Mouse (Mus musculus) cerebral cortex, adult 2 months (tissue): Measurements from ENCODE around the gene Taok3.

Source experiments
- WGBS: fragments of 180-500 bp; shearing (Covaris S2); methylation state at CpG from one replicate; pipeline ENCODE4 v1.1.7; 2018; 5-methylcytosine and 5-hydroxymethylcytosine counted together

Taok3 gene

DNA sequence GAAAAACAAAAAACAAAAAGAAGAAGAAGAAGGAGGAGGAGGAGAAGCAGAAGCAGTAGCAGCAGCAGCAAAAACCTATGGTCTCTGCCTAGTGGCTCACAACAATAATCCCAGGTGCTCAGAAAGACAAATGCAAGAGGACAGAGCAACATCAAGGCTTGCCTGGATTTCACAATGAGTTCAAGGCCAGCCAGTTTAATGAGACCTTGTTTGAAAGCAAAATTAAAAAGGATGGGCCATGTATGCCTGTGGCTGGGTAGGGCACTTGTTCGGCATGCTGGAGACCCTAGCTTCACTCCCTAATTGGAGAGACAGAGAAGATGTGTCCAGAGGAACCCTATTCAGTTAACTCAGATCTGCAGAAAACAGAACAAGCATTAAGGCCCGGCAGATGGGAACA is 2.7 kb upstream of the Taok3 start:
- 79% methylated on average over 2 of the region's 2 CpGs for WGBS

DNA sequence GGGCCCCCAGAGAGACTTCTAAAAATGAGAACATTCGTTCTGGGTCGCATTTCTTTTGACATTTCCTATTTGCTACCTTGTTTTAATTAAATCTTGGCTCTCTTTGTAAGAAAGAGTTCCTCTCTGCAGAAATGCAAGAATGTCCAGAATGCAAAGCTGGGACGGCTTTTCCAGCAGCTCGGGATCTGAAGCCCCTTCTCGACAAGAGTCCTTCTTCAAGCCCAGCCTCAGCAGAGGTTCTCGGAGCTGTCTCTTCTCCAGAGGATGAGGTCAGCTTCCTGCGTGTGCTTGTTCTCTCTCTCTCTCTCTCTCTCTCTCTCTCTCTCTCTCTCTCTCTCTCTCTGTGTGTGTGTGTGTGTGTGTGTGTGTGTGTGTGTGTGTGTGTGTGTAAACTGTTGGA is 2.2 kb upstream of the Taok3 start:
- WGBS = 61% methylated on average over 7 of the region's 7 CpGs

DNA sequence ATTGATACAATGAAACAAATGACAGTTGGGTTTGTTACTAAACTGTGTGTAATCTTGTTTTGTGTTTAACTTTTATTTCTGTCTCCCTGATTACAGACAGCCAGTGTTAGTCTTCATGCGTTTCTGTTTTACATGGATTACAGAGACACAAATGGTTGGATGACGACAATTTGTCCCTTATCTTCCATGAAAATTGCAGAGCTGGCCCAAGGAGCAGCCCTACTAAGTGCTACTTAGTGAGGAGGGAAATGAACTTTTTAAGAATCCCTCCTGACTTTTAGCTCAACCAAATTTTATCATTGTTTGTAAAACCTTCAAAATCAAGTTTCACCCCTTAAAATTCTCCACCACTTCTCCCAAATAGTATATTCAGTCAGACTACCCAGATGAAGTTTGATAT is 1.7 kb upstream of the Taok3 start:
- 92% methylated on average over 2 of the region's 2 CpGs for whole genome bisulfite sequencing

DNA sequence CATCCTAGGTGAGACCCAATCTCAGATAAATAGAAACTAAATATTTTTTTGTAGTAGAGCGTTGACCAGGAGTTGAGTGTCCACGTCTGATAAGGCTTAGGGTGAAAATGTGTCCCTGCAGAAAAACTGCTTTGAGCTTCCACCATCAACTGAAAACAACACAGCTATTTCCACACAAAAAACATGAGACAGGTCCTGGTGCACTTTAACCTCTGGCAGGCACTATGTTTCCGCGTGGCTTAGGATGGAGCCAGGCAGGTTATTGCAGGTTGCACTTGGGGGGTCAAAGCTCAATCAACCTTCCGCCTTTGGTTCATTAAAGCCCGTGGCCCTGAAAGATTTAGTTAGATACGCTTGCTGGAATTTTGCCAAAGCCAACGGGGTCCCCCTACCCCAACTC is 1.1 kb upstream of the Taok3 start:
- WGBS = 58% methylated on average over 8 of the region's 8 CpGs

DNA sequence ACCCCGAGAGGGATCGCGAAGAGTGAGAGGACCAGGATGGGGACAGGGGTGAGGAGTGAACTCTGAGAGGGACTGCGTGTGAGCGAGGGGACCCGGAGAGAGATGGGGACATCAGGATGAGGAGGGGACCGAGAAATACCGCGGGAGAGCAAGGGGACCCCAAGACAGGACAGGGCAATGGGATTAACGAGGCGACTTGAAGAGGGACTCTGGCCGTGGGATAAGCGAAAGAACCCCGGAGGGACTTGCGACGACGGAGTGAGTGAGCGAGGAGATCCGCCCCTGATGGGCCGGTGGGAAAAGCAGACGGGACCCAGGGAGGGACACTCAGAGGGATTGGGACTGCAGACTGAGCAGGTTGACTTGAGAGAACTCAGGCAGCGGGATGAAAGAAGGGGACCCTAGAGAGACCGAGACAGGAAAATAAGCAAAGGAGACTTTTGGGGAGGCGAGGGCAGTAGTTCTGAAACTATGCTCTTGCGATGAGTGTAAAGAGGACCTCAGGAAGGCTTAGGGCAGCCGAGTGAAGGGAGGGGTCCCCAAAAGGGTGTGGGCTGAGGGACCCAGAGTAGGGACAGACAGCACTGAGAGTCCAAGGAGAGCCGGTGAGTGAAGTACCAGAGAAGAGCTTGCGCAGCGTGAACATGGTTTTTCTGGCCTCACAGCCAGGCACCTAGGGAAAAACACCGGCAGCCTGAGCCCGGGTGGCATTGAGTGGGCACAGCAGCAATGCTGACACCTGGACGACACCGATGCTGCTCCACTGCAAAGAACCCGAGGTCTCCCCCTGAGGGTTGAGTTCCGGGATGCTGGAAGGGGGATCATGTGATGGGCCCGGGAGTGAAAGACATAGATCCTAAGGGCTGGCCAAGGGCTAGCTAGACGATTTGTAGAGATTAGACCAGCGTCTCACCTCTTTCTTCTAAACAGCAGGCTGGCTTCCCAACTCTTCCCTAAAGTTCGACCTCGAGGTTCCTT is 849 bp downstream of the Taok3 start:
- 2% methylated on average over 40 of the region's 40 CpGs for WGBS

DNA sequence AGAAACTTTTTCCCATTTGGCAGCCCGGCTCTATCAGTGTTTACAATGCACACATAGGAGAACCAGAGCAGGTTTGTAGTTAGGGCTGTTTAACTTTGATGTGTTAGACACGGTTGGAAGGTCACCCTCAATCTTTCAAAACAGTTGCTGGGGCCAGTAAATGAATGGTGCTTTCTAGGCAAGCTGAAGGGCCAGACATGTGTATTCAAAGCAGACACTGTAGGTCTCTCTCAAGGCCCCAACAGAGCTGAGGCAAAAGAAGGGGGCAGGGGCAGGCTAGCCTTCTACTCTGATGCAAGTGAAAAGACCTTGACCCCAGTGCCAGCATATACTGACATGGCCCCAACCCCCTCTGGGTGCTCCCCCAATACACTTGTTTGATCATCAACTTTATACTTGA is 1.7 kb downstream of the Taok3 start:
- 45% methylated on average over 2 of the region's 2 CpGs for WGBS

DNA sequence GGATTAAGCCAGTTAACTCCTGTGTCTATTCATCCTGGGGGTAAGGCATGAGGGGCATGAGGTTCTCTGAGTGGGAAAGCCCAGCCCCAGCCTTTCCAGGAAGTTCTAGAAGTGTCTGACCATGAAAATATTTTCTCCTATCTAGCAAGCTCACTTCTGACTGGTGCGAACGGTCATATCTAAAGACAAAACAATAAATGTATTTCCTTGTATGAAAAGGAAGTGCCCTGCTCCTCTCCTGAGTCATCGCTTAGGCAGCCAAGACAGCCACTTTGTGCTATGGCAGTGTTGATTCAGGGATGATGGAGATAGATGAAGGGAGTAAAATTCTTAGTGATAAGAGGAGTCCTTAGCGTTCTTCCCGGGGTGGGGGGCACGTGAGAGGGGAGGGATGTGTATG is 3.2 kb downstream of the Taok3 start:
- WGBS = 84% methylated on average over 6 of the region's 6 CpGs

DNA sequence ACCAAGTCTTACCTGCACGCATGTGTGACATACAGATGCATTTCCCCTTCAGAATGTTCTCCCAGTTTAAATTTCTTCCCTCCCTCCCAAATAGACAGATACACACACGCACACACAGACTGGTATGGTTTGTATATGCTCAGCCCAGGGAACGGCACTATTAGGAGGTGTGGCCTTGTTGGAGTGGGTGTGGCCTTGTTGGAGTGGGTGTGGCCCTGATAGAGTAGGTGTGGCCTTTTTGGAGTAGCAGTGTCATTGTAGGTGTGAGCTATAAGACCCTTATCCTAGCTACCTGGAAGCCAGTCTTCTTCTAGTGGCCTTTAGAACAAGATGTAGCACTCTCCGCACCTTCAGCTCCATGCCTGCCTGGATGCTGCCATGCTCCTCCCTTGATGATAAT is 3.9 kb downstream of the Taok3 start:
- 90% methylated on average over 4 of the region's 4 CpGs for WGBS

DNA sequence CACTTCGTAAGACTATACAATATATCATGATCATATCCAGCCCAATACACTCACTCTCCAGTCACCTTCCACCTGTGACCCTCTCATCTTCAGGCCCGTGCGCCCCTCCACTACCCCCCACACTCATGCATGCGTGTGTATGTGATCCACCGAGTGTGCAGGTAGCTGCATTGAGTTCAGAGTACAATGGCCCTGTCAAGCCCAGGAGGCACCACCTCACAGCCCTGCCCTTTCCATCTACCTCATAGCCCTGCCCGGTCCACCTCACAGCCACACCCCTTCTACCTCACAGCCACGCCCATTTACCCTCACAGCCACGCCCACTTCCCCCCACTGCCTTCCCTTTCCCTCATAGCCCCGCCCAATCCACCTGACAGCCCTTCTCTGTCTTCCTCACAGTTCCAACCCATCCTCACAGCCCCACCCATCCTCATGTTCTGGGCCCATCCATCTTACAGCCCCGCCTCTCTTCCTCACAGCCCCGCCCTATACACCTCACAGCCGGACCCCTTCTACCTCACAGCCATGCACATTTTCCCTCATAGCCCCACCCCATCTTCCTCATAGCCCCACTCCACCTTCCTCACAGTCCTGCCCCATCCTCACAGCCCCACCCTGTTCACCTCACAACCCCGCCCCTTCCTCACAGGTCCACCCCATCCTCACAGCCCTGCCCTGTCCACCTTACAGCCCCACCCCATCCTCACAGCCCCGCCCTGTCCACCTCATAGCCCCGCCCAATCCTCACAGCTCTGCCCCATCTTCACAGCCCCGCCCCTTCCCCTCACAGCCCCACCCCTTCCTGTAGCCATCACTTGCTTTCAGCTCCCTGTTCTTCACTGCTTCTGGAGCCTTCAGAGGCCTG is 5.8 kb downstream of the Taok3 start:
- WGBS = 83% methylated on average over 16 of the region's 16 CpGs

DNA sequence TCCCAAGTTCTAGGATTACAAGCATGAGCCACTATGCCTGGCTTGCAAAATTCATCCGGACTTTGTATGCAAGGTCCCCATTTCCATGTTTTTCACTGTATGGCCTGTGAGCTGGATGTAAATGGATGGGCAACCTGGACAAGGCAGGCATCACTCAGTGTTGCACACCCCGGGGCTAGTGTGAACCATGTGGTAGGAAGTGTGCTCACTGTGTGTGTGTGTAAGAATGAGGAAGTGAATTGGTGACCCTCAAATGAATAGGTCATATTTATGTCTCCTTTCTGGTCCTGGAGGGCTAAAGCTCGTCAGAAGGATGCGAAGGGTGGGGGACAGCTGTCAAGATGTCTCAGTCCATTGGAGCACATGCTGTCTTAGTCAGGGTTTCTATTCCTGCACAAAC is 7.1 kb downstream of the Taok3 start:
- 84% methylated on average over 4 of the region's 4 CpGs for whole genome bisulfite sequencing

DNA sequence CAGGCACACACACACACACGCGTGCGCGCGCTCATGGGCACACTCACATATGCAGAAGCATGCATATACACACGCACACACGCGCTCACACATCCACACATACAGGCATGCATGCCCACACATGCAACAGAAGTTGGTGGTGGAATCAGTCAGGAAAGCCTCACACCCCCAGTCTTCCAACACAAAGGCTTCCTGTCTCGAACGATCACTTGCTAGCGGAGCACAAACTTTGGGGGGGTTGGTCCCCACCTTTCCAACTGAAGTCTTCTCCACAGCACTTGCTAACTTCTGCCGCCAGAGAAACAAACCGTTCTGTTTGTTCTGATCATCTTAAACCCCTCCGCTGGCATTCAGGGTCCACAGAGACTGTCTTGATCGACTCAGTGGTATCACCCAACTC is 10.8 kb downstream of the Taok3 start:
- WGBS = 82% methylated on average over 15 of the region's 15 CpGs

DNA sequence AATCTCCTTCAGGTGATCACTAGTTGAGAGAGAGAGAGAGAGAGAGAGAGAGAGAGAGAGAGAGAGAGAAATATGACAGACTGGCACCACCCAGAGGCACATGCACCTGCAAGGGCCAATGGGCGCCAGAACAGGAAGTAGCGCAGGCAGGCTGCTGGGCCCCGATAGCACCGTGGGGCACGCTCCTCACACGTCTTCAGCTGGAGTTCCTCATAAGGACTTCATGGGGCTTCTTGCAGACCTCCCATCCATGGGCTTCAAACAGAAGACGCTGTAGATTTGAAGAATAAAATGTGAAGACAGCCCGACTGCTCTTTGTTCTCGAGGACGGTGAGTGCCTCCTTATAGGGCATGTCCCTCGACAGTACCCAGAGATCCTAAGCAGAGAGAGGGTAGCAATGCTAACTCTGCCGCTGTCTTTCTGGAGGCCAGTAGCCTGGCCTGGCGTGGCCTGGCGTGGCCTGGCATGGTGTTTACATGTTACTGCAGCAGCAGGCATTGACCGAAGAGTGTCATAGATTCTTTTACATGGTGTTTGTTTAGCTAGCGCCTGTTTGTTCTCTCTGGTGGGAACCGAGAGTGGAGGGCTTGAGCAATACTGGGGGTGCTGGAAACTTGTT is 13.6 kb downstream of the Taok3 start:
- 93% methylated on average over 17 of the region's 17 CpGs for WGBS

DNA sequence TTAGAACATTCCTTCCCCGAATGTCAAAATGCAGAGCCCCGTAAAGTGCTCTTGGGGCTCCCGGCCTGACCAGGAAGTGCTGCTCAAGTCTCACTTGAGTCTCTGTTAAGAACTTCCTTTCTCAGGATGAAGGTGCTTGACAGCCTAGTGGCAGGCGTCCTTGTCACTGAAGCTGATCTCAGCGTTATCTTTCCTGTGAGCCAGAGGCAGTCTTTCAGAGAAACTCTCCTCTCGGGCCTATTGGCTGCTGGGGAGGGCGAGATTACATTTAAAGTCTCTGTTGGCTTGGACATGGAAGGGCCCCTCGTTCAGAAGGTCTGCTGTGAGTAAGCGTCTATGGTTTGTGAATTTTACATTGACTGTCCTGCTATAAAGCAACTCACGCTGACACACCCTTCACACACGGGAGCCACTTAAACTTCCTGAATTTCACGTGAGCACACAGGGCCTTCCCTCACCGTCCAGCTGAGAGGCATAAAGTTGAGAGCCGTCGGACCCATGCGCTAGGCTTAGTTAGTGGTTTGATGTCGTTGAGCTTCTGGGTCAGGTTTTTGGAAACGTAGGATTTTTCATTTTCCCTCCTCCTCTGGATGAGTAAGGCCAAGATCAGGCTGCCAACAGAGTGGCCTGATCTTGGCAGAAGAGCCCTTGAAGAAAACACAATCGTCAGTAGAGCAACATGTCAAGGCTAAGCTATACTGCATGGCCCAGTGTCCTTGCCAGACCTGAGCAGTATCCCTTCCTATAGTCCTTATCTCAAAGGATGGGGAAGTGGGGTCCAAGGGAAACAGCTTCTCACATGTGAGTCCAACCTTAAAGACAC is 14.3 kb downstream of the Taok3 start:
- 80% methylated on average over 19 of the region's 19 CpGs for WGBS

DNA sequence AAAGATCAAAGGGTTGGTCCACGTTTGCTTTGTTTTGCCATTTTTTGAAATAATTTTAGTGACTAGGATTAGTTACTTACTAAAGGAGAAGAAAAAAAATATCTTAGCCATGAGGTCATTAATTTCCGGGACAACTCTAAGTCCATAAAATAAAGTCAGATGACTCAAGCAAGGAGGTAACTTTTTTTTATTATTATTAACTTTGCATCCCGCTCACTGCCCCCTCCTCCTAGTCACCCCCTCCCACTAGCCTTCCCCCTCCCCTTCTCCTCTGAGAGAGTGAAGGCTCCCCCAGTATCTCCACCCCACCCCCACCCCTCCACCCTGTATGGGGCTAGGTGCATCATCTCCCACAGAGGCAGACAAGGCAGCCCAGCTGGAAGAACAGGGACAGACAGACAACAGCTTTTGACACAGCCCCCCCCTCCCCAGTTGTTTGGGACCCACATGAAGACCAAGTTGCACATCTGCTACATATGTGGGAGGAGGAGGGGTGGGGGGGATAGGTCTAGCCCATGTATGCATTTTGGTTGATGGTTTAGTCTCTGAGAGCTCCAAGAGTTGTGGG is 15.0 kb downstream of the Taok3 start:
- WGBS = 74% methylated on average over 3 of the region's 3 CpGs

DNA sequence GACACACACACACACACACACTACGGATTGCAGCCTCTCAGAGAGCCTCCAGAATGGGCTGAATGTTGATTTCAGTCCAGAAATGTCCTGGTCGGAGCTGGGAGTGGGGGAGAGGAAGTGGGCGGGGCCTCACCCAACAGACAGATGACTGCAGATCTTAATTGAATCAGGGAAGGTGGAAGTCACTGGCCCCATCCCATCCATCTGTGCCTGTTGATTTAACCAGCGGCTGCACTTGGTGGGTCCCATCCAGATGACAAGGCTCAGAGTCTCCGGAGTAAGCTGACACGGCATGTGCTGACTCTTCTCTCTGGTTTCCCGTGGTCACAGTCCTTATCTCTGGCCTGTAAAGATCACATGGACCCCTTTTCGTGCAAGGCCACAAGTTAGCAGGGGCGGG is 15.9 kb downstream of the Taok3 start:
- 50% methylated on average over 9 of the region's 9 CpGs for WGBS

DNA sequence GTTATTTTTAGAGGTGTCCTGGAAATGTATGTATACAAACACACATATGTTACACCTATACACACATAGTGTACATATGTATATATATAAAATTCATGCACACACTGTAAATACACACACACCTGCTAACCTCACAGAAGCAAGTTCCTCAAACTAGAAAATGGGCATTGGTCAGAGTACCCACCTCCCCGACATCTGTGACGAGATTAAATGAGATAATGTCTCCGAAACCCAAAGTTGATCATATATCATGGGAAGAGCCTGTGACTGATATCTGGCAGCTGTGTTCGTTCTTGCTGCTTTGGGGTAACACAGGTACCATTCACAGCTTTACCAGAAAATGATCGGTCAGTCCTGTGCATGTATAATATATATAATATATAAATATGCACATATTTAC is 16.6 kb downstream of the Taok3 start:
- 75% methylated on average over 5 of the region's 5 CpGs for WGBS

DNA sequence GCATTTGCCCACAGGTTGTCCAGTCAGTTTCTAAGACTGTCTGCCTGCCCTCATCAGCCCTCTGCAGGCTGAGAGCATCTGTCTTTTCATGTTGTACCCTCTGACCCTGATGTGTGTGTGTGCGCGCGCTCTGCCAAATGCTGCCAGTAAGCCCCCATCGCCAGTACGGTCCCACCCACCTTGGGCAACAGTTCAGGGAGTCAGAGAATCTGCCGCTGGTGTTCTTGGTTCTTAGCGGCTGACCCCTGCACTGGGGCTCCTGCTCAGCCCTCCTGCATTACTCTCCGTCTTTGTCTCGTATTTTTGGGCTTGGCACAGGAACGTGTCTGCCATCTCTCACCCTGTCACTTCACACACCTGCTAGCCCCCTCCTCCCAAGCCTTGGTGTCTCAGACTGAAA is 17.1 kb downstream of the Taok3 start:
- 78% methylated on average over 10 of the region's 10 CpGs for WGBS

DNA sequence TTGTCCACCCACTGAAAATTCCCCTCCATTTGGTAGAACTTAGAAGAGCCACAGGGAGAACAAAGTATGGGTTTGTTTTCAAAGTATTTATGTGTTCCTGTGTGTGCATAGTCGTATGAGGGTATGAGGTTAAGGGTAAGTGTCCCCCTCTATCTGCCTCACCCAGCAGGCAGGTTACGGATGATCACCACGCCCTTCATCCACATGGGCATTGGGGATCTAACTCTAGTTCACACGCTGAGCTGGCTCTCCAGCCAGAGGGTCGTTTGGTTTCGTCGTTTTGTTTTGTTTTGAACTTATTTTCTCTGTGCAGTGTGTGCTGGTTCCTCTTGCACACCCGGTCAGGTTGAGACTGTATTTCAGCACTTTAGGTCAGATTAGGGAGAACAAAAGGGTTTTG is 17.7 kb downstream of the Taok3 start:
- WGBS = 82% methylated on average over 8 of the region's 8 CpGs

DNA sequence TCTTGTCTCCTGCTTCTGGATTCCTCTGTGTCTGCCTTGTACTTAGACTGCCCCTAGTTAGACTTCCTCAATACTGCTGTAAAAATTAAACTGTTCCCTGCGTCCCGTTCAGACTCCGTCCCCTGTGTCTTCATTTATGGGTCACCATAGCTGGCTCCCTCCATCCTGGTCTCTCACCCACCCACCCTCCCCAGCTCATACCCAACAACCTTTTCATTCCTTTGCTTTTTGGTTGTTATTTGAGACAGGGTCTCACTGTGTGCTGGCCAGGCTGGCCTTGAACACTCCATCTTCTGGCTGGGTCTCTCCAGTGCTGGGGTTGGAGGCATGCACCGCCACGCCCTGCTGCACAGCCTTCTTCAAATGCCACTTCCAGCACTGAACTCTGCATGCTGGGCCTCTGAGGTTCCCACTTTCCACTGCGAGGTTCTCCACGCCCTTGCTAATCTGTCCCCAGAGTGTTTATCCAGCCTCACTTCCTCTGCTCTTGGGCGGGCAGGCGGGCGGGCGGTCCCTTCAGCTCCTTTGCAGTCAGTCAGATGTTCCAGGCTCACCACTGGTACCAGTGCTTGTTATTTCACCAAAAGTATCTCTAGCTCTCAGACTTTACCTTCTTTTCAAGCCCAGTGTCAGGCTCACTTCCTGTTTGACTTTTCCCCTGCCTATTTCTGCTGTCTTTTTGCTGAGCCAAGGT is 18.5 kb downstream of the Taok3 start:
- WGBS = 75% methylated on average over 11 of the region's 11 CpGs

DNA sequence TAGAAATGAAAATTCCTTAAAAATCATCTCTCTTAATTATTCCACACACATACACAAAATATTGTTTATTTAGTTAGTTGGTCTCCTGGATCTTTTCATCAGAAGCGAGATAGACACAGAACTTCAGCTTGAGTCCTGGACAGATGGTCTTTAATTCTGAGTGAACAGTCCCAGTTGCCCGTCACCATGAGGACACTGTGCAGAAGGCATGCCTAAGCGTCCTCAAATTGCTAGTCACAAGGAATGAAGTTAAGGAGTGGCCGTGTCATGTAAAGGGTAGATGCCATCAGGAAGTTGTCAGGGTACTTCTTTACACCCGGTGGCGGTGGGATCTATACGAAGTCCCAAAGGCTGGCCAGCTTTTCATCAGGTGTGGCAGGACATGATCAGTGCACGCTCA is 19.9 kb downstream of the Taok3 start:
- 76% methylated on average over 8 of the region's 8 CpGs for WGBS

DNA sequence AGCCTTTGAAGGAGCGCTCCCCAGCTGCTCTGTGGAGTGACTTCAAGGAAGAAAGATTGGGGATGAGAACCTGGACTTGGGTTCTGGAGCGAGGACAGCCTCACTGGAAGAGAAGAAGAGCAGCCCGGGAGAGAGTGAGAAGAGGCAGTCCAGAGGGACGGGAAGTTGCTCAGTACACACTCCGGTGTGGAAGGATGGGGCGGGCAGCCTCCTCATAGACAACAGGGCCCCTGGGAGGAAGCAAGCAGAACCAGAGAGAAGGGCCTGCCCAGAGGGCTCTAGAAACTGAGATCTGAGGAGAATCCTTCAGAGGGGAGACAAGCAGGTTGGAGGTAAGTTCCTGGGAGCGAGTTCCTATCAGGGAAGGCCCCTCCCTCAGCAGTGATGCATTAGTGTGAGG is 20.4 kb downstream of the Taok3 start:
- WGBS = 76% methylated on average over 7 of the region's 7 CpGs
